Mouse (Mus musculus) thymus, postnatal 10 days (tissue): ENCODE data around the gene Aida.
"Not testable (repeated sequence)": the region's sequence is repeated elsewhere in the genome, so short reads cannot be mapped to it uniquely, and the experiment has no call there.

Source experiments
- DNase-seq, 2 experiments: peaks; one replicate each; pipeline ENCODE4 v3.0.0; 2021; ENCODE audit warnings: low spot score in 2 of 2

The Aida gene

GRCm38 (mm10) chr1:183315783-183316182 lies 19.4 kb downstream of the Aida start:
- DNase-seq = no peak

DNA sequence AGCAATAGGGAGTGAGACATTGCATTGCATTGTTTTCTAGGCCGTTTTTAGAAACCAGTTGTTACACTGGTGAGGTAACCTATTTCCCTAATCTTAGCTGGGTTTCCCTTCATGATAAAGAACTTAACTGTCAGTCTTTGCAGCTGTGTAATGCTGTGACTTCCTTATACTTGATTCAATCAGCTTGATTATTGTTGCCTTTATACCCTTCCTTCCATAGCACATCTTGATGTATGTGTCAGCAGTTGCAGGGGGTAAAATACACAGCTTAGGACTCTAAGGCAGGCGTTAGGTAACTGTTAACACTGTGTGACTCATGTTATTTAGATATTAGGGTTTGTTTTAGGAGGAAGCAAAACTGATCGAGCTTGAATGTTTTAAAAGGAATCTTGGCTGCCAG lies 24.3 kb downstream of the Aida start:
- DNase-seq = no peak

DNA sequence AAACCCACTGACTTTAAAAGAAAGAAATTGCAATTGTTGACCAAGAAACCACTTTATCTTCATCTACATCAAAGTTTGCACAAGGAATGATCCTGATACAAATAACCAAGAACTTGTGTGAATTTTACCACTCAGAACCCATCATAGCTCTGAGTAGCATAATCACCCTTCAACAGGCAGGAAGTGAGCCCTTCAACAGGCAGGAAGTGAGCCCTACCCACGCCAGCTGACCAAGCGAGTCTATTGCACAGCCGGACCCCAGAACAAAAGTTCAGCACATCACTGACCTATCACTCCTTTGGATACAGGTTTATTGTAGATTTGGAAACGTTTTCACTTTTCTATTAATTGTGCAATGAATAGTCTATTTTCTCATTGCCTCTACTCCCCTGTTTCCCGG lies 26.1 kb downstream of the Aida start:
- not testable (repeated sequence) for DNase-seq

- no peak for DNase-seq
Observed at GRCm38 (mm10) chr1:183323923-183324322, 27.5 kb downstream of the Aida start.

DNA sequence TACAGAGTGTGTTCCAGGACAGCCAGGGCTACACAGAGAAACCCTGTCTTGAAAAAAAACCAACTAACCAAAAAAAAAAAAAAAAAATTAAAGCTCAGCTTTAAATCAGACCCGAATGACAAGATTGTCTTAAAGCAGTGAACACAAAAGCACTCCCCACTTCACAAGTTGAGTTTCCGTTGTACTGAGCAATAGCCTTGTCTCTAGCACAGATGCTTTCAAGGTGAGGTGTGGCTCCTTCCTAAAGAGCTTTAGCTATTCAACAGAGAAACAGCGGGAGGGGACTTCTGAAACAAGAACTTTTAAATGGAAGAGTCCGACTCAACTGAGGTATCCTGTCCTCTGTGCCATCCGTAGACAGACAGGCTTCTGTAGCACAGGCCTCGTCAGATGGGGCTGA lies 28.0 kb downstream of the Aida start:
- DNase-seq = no peak

- no peak for DNase-seq
Observed at GRCm38 (mm10) chr1:183327171-183327570, 30.8 kb downstream of the Aida start.

DNA sequence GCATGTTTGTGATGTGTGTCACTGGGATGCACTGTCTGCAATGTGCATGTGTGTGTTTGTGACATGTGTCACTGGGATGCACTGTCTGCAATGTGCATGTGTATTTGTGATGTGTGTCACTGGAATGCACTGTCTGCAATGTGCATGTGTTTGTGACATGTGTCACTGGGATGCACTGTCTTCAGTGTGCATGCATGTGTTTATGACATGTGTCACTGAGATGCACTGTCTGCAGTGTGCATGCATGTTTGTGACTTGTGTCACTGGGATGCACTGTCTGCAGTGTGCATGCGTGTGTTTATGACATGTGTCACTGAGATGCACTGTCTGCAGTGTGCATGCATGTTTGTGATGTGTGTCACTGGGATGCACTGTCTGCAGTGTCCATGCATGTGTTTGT lies 46.5 kb downstream of the Aida start:
- not testable (repeated sequence) for DNase-seq

- DNase-seq = peak; percentile 84 to 86
Observed at GRCm38 (mm10) chr1:183344886-183345816, 48.8 kb downstream of the Aida start.

DNA sequence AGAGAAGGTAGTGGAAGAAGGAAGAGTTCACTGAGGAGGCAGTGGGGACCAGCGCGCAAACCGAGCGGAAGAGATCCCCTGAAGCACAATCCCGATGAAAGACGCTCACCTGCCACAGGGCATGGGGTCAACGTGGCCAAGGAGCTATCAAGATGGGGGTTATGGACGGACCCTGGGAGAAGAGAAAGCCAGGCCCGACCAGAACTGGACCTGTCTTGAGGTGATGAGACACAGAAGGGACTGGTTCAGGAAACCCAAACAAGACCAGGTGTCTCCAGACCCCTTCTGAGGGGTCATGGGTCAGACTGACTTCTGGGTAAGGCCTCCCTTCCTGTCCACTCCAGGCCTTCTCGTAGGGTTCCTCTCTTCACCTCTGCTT lies 49.4 kb downstream of the Aida start:
- no peak for DNase-seq

GRCm38 (mm10) chr1:183349840-183350239 lies 53.5 kb downstream of the Aida start:
- peak in 1 of 2 experiments; percentile 50 for DNase-seq

DNA sequence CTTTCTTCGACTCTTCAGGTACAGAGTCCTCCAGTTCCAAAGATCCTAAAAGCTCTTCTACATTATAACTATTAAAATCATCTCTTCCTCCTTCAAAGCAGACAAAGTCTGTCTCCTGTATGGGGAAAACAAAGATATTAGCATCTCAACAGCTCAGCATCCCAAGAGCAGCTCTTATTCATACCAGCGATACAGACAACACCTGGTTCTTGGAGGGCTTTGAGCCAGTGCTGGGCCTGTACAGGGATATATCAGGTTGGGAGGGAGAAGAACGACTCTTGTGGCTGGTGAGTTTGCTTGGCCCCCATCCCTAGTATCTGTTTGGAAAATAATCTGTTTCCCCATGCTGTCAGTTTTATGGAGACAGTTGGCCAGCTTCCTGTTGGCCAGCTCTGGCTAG lies 62.5 kb downstream of the Aida start:
- DNase-seq = no peak

DNA sequence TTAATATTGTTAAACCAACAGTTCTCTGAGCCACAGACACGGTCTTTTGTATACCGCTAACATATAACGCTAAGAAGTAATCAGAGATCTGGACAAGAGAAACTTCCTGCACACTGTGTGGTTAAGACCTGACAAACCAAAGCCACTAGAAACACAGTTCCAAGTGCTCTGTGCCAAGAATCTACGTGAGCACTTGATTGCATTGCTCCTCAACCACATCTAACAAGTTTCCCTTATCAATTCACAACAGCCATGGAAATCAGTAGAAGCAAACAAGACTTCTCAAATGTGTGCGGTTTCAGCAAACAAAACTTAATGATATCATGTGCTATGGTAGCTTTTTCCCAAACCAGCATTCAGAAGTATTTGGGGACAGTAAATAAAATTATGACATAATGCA lies 65.9 kb downstream of the Aida start:
- no peak for DNase-seq

GRCm38 (mm10) chr1:183362729-183363576 lies 66.6 kb downstream of the Aida start:
- DNase-seq = no peak

DNA sequence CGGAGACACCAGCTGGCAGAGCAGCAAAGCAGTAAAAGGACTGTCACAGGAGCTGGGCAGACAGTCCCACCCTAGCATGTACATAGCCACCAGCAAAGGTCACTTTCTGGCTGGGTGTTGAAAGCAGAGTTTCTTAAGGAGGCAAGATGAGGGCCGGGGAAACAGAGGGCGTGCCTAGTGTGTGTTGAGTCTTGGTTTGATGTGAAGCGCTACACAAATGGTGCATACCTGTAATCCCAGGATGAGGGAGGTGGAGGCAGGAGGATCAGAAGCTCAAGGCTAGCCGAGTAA lies 67.1 kb downstream of the Aida start:
- no peak for DNase-seq

GRCm38 (mm10) chr1:183366361-183366760 lies 70.0 kb downstream of the Aida start:
- no peak for DNase-seq

DNA sequence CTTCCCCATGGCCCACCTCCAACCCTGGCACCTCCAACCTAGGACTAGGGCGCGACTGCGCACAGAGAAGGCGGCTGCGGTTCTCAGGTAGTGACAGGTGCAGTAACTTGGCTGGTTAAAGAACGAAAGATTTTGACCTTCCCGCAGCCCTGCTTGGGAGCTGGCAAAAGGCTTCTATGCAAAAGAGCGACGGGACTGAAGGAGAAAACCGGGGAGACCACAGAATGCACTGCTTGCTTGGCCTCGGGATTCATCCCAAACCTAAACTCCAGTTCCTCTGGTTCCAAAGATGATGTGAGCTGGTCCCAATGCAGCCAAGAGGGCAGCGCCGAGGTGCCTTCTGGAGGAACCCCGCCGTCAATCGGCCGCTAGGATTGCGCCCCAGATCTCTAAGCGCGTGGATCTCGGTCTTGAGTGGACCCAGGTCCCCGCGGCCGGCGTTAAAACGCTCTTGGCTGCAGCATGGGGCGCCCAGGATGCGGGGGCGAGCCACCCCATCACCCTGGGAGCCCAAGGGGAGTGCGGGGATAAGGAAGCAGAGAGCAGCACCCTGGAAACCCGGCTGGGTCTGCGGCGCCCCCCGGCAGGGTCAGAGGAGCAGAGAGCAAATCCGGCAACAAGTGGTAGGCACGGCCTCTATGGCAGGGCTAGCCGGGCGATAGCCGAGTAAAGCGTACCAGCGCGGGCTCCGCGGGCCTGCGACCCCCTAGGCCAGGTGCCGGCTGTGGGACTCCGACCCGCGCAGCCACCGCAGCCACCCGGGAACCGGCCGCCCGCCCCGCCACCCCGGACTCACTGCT lies 72.4 kb downstream of the Aida start:
- no peak for DNase-seq

DNA sequence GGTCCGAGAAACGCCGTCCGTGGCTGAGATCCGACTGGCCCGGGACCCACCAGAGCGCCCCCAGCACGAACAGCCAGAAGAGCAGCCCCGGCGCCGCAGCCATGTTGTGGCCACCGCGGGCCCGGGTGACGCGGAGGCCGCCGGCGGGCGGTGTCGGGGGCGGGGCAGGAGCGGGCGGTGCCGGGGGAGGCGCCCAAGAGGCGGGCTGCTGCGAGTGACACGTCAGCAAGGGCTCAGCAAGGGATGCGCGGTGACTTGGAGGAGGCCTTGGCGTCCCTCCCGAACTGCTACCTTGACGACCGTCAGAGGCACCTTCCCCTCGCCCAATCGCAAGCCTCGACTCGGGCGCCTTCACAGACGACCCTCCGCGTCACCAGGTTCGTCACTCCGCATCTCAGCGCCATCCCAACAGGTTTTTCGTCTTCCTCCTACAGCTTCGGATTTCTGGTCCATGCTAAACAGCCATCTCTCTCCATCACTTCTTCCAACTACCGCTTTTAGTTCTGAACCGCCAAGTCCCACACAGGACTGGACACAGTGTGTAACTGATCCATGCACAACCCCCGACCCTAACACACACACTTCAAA lies 73.1 kb downstream of the Aida start, which contains the start of gene Mia3:
TSS of gene Mia3 (minus strand) at position 127 of the 588 bp plus-strand sequence.
- peak; percentile 93 for DNase-seq

DNA sequence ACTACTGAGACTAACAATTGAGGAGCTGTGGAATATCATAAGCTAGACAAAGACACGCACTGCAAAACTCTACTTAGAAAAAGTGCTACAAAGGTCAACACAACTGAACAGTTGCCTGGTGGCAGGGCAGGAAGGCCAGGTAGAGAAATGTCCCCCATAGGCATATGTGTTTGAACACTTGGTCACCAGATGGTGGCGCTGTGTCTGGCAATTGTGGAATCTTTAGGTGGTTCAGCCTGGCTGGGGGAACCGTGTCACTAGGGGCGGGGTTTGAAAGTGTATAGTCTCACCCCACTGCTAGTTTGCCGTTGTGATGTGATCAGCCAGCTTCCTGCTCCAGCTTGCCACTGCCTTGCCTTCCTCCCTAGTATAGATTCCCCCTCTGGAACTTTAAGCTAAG lies 78.3 kb downstream of the Aida start:
- no peak for DNase-seq
